Mouse (Mus musculus) megakaryocyte, embryonic 14.5 days (primary cell): ENCODE measurements around the gene Sdk2.

Experiments
- FLI1 ChIP-seq: IDR thresholded peaks from 2 replicates; pipeline ENCODE4 v1.6.1; 2012; ENCODE audit warnings: low read length, inconsistent platforms, mixed read lengths
- GATA1 ChIP-seq: IDR thresholded peaks from 3 replicates; pipeline ENCODE4 v1.6.1; 2012; ENCODE audit warnings: mixed read lengths, low read length, inconsistent platforms, borderline replicate concordance

- TF ChIP-seq GATA1 (no peak), FLI1 (no peak)
Observed at GRCm38 (mm10) chr11:113750571-113751483, 316.0 kb downstream of the Sdk2 start.
